Mouse (Mus musculus) monocyte, adult 5-6 weeks (primary cell): ENCODE measurements around the gene Jarid2. TPM values are rescaled to one million over a fixed set of nuclear protein-coding genes. Genes with fewer than 3 reads are reported as not detected.
"Not testable (repeated sequence)": the region's sequence is repeated elsewhere in the genome, so short reads cannot be mapped to it uniquely, and the experiment has no call there.

Experiments
- ATAC-seq: fragments of 153-309, 156-312 bp; replicated peaks from 2 replicates; pipeline ENCODE4 v1.8.0; 2017; ENCODE audit warnings: mild to moderate bottlenecking; ENCODE audit not compliant: low TSS enrichment, insufficient number of reproducible peaks, severe bottlenecking, poor library complexity, low FRiP score
- total RNA-seq: library from RNA; stranded (forward); fragments of 200-1000, 200-491, 200-594 nt; gene quantifications from 3 replicates; pipeline ENCODE4 v1.2.3, GENCODE M21; 2017

Gene Jarid2
- total RNA-seq = 77.6 to 103 TPM (median 102 TPM) in 3 replicates

DNA sequence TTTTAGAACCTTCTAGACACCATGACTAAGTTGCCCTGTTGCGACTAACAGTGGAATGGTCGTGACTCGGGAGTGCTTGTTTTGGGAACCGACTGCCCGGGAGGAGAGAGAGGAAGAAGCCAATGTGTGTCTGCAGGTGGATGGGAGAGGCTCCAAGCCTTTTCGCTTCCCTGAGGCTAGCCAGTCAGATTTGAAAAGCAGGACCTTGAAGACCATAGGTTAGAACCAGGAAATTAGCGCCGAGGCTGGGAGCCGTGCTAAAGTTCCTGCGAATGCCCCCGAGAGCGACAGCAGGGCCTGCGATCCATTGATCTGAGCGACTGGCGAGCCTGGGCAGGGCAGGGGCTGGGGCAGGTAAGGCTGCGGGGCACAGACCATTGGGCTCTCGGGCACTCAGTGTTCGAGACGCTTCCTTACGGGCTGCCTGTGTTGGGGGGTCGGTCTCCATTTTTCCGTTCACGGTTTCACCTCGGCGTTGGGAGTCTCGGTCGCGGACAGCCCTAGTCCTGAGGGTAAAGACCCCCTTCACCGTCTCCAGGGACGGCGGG lies at the start of gene Jarid2:
Gene Jarid2 (plus strand): TSS at position 51 of the 548 bp plus-strand sequence.
- ATAC-seq = no peak

DNA sequence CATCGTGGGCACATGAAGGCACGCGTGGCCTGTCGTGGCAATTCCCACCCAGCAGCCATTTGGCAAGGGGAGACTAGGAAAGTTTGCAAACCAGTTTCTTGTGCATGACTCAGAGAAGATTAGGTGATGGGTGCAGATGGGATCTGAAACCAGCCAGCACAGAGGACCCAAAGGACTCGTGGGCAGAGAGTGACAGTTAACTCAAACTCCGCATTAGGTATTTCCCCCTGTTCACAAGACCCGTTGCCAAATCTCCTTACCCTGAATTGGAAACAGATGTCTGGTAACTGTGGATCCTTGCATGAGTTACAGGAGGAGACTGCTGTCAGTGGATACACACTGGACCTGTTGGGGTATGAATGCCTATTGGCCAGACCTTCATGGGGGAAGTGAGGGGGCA lies 48.2 kb upstream of the Jarid2 start:
- ATAC-seq = no peak

DNA sequence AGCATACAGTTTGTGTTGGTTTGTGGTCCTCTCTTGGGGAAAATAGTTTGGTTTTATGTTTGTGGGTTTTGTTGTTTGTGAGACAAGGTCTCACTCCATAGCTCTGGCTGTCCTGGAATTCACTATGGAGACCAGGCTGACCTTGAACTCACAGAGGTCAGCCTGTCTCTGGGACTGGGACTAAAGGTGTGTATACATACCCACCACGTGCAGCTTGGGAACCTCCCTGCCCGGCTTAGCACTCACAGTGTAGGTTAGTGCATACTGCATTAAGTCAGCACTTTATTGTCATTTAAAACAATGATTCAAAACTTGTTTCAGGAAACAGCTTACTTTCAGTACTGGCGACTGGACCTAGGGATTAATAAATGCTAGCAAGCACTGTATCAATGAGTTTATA lies 41.1 kb upstream of the Jarid2 start:
- ATAC-seq = no peak

DNA sequence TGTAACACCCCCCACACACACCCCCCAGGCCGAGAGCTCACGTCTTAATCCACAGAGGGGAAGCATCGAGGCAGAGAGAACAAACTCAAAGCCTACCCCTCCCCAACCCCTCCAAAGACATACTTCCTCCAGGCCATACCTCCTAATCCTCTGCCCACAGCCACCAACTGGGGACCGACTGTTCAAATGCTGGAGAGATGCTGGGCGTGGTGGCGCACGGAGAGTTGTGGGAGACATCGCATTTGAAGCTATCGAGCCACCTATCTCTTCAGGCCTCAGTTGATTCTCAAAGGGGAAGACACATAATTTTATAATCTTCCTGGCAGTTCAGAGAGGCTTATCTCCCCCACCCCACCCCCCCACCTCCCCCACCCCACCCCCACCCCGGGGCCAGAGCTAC lies 31.6 kb upstream of the Jarid2 start:
- no peak for ATAC-seq

DNA sequence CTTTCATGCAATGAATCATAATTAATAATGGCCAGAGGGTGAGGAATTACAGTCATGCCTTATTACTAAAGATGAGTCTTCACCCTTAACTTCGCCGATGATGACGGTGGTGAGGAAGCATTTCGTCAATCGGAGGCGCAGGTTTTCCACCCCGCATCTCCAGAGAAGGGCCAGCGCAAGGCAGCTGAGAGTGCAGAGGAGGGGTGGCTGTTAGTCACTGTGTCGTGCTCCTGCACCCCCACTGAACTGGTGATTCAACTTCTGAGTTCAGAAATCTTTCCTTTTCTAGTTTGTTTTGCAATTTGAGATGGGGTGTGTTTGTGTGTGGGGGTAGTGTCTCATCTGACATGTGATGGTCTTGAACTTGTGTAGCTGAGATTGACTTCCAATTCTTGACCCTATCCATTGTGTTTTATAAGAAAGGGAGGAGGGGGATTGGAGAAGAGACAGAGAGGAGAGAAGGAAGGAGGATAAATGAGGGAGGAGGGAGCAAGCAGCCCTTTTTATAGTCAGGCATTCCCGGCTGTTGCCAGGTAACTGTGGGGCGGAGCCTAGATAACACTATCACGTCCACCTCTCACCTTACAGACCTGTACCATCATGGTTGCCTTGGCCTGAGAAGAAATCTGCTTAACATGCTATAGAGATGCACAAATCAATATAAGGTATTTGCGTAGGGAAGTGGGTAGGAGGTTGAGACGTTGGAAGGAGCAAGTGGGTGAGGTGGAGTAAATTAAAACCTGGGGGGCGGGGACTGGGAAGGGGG lies 25.1 kb upstream of the Jarid2 start:
- ATAC-seq = no peak

DNA sequence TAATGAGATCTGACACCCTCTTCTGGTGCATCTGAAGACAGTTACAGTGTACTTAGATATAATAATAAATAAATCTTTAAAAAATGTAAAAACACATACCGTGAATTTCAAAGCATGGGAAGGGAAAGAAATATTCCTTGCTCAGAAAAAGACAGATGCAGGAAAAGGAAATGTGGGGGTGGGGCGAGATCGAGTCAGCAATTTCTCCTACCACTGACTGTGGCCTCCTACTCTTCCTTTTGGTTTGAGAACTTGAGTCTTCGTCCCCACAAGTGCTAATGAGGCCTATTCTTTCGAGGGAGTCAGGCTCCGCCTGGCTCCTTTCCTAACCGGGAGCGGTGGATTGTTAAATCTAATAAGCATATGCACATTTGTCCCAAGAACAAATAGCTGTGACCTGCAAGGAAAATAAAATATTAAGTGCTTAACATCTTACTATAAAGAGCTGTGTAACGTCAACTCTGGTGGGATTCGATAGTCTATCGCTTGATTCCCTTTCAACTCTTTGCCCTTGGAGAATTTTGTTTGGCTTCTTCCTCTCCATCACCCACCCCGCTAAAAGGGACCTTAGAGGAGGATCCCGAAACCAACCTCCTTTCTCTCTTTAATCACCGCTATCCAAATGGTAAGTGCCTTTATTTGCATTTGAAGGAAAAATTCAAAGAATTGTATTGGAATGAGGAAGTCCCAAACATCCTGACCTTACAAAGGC lies 24.1 kb upstream of the Jarid2 start:
- ATAC-seq = no peak

DNA sequence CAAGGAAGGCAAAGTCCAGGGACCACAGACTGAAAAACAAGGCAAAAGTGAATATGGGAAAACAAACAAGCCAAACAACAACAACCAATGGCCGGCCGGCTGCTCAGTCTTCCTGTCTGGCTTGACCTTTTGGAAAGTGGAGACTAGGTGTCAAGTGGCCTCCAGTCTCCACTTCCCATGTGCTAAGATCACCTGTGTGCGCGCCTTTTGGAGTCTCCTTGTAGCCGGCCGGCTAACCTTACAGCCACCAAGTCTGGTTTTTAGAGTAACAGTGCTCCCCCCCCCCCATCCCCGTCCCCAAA lies 23.6 kb upstream of the Jarid2 start:
- no peak for ATAC-seq

DNA sequence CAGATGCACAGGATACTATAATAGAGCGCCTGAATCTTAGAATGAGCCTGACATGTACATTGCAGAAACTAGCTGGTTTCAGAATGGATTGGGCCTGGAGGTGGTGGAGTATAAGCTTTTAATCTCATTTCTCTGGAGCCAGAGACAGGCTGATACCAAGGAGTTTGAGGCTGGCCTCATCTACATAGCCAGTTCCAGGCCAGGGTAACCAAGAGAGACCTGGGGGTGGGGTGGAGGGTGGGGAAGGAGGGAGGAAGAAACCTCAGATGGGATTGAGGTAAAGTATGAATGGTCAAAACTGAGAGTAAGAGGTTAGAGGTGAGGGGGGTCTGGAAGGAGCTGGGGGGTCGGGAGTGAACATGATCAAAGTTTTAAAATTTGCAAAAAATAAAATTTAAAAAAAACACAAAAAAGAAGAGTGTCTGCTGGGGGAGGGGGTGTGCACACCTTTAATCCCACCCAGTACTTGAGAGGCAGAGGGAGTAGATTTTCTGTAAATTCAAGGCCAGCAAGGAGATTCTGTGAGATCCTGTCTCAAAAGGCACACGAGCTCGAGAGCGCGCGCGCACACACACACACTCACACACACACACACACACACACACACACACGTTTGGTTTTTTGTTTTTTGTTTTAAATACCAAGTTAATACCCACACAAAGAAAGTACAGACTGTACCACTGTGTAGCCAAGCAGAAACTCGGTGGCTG lies 22.9 kb upstream of the Jarid2 start:
- ATAC-seq = no peak

DNA sequence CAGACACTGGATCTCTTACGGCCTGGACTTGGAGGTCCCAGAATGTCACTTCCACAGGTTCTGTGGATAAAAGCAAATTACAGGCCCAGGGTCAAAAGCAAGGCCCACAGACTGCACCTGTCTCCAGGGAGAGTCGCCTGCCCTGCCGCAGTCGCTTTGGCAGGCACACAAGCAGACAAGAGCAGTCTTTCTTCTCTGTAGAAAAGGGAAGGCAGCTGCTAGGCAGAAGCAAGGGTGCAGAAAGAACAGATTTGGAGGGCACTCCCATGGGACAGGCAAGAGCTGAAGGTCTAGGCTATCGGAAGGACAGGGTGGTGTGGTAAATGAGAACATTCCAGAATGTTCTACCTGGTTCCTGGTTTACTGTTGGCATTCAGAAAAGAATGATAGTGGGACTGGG lies 22.1 kb upstream of the Jarid2 start:
- no peak for ATAC-seq

DNA sequence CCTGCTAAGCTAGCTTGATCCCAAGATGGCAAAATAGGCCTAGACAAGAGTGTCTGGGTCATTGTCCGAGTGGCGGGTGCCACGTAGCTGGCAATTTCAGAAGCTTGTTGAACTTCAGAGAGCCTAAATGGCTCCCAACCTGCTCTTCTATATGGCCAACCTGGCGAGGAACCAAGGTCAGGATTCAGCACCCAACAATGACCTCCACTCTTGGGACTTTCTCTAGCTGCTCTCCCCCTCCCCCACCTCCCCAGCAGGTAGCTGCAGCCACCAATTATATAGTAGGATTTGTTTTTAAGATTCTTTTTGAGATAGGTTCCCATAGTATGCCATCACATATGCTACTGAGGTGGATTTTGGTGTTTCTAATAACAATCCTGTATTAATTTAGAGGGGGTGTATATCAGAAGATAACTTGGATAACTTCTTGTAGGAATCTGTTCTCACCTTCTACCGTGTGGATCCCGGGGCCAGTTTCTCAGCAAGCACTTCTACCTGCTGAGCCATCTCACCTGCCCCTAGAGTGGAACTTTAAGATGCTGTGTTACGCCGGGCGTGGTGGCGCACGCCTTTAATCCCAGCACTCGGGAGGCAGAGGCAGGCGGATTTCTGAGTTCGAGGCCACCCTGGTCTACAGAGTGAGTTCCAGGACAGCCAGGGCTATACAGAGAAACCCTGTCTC lies 20.8 kb upstream of the Jarid2 start:
- no peak for ATAC-seq

DNA sequence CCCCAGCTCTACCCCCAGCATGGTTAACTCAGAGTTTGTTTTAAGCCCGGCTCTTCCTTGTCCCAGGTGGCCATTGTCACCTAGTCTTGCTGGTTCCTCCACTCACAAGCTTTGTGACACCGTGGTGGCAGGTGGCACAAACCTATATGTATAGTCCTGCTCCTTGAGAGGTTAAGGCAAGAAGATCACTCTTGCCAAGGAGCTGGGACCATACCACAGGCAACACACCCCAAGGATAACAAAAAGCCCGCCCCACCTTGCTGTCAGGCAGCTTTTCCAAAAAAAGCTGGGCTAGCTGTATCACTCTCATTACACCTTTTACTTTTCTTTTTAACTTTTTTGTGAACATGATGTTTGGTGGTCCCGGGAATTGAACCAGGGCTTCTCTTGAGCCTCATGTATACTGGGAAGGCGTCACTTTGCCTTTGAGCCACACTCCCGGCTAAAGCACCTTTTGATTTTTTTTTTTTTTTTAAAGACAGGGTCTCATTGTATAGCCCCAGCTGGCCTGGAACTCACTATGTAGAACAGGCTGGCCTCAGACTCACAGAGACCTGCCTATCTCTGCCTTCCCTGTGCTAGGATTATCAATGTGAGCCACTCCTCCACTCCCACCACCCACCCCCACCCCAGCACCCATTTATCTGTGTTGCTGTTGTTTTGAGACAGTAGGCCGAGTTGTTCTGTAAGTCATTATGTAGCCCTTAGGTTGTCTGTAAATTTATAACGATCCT lies 19.4 kb upstream of the Jarid2 start:
- no peak for ATAC-seq

DNA sequence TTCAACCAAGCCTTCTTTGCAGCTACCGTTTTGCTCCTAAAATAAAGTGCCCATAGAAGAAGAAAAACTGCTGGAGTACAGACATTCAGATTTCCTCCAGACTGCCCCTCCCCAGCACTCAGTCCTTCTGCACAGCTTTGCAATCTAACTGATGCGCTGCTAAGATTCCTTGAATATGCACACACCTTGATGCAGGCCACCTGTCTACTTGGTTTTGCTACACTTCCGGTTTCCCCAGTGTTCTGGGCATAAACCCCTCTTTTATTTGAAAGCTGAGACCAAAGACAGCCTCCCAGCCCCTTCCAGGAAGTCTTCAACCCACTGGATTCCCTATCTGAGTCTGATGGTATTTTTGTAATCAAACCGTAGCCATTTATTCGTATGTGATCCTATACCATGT lies 18.2 kb upstream of the Jarid2 start:
- ATAC-seq = no peak

DNA sequence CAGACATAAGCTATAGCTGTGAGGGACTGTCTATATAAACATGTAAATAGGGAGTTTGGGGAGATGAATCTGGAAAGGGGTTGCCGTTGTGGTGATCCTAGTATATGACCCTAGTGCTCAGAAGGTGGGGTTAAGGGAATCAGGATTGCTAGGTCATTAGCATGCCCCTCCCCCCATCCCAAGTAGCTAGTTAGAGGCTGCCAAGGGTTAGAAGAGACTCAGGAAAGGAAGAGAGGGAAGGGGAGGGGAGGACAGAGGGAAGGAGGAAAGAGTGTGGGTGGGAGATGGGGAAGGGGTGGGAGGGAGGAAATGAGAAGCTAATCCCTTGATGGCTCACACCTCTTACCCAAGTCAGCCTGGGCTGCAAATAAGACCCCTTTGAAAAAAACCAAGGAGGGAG lies 17.4 kb upstream of the Jarid2 start:
- no peak for ATAC-seq

DNA sequence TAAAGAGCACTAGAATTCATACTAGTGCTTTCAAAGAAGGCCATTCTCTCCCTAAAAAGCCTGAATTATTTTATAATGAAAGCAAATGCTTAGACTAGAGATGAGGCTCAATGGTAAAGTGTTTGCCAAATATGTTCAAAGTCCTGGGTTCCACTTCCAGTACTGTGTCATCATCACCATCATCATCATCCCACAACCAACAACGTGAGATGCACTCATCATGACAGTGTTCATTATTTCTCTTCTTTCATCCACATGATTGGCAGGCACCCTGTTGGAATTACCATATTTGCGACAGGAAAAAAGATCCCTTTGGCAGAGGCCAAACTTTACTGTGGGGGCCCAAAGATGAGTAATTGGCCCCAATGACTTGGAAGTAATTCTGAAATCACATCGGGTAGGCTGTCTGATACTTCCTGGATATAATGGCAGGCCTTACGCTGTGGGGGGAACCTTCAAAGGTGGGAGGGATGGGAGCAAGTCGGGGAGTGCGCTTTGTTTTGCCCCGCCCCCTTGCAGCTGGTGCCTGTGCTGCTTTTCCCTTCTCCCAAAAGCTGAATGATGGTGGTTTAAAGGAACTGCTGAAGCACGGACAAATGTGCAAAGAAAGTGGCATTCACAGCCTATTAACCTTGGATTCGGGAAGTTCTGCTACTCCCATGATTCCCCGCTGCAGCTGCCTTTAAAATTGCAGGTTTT lies 13.9 kb upstream of the Jarid2 start:
- ATAC-seq = no peak

DNA sequence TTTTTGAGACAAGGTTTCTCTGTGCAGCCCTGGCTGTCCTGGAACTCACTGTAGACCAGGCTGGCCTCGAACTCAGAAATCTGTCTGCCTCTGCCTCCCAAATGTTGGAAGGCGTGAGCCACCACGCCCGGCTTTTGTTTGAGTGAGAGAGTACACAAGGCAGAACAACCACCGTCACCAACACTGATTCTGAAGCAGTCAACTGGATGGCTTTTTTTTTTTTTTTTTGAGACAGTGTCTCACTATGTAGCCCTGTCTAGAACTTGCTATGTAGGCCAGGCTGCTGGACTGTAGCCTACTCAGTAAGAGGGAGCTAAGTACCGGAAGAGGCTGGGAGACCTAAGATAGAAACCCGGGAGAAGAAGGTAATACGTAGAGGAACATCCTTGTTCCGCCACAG lies 11.4 kb upstream of the Jarid2 start:
- no peak for ATAC-seq

DNA sequence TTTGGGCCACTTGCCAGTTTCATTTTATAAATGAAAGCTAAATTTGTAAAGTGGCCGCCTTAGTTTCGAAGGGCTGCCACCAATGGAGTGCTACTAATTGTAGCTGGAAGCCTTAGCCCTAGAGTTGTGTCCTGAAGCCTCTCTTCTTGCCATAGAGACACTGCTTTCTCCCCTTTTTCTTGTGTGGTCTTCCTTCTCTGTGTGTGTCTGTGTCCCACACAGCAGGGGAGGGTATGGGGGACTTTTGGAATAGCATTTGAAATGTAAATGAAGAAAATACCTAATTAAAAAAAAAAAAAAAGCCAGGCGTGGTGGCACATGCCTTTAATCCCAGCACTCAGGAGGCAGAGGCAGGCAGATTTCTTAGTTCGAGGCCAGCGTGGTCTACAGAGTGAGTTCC lies 10.8 kb upstream of the Jarid2 start:
- not testable (repeated sequence) for ATAC-seq

DNA sequence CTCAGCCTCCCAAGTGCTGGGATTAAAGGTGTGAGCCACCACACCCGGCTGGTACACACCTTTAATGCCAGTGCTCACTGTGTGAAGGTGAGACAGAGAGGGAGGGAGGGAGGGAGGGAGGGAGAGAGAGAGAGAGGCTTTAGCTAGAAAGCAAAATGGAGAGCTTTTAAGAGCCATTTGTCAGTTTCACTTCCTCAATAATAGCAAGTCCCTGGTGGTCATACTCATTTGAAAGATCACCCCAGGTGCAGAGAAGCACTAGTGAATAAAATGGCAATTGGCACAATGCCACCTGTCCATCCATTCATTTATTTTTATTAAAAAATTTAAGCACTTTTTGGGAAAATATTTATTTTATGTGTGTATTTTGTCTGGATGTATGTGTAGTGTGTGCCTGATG lies 9.2 kb upstream of the Jarid2 start:
- ATAC-seq = no peak
